Mouse (Mus musculus) Patski (cell line): ENCODE data around the gene Aqr. TPM values are rescaled to one million over a fixed set of nuclear protein-coding genes. Genes with fewer than 3 reads are reported as not detected.

Experiments
- ATAC-seq: fragments of 100-300 bp; one replicate; pipeline ENCODE4 v1.8.0; 2021
- CTCF ChIA-PET: fragments of 350-600 bp; sonication (Branson Sonifier 250); formaldehyde crosslinking; loops from one replicate; lab custom pipeline; 2022; ENCODE audit warnings: inconsistent platforms; lab: Charles Lee
- POLR2A ChIA-PET: fragments of 350-600 bp; sonication (Branson Sonifier 250); formaldehyde crosslinking; loops from one replicate; lab custom pipeline; 2022; ENCODE audit warnings: antibody characterized with exemption, inconsistent platforms; lab: Charles Lee
- DNase-seq: peaks from one replicate; pipeline ENCODE4 v3.0.0-alpha.2; 2011; ENCODE audit warnings: low read depth, low spot score
- H3K27me3 ChIP-seq: fragments of 371-371 bp; one replicate; pipeline ENCODE4 v1.5.1; 2021
- CTCF ChIP-seq: fragments of 100-300 bp; IDR thresholded peaks from one replicate; pipeline ENCODE4 v1.5.1; 2021
- in situ Hi-C: fragments of 300-500 bp; cut with MboI; formaldehyde crosslinking; loops from 3 replicates; pipeline ENCODE4 v1.11.1; 2018; ENCODE audit warnings: low pct_unique_long_range_greater_than_20kb, mixed read lengths
- polyA plus RNA-seq: library from polyadenylated mRNA; unstranded; gene quantifications from one replicate; pipeline ENCODE4 v1.2.3, GENCODE M21; 2021

Aqr gene
- polyA plus RNA-seq, 1 experiment from 2014 or later = 30.9 TPM

DNA sequence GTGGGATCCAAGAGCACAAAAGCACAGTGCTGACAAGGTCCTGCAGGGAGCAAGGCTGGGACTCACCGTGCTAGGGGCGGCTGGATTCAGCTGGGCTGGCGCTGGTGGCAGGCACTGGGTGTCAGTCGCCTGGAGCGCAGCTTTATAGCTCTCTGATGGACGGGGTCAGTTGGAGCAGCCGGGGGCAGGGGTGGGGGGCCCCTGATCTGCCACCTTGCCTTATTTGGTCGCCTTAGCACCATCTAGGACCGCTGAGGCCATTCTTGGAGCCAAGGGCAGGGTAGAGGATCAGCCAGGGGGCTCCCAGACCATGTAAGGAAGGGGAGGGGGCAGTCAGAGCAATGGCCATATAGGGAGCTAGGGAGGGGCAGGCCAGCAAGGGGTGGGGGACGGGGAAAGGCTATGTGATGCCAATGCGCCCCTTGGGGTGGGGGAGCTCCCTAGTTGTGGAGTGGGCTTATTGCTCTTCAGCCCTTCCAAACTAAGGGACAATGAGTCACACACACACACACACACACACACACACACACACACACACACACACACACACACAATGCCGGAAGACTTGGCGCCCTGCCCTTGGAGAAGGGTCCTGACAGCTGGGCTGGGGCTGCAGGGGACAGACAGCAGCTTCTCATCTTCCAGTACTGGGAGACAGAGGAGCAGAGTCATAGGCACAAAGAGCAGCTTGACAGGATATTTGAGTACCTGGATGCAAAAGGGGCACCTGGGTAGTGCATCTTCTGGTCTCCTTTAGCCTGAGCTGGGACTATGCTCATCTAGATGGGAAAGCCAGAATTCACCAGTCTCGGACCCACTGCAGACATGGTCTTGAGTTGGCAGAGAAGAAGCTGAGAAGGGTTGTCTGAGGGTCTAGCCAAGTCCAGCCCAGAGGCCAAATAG, 133.9 kb downstream of the Aqr start, which contains the start of gene Actc1:
Gene Actc1, minus strand, starts transcription at position 853 of the 903 bp plus-strand sequence.
- ChIA-PET POLR2A (interaction anchor here (0.6 to 0.7 kb wide), 2 partner anchors 20 to 107 kb away, joined by 4 to 5 read pairs; no protein-coding TSS in a partner anchor), CTCF (no interaction called here)
- ATAC-seq (no peak), DNase-seq (no peak)
- peaks cover 11% of the 10 kb centered on the region for H3K27me3 ChIP-seq
- in situ Hi-C loops = no loop called here
- TF ChIP-seq CTCF = no peak

DNA sequence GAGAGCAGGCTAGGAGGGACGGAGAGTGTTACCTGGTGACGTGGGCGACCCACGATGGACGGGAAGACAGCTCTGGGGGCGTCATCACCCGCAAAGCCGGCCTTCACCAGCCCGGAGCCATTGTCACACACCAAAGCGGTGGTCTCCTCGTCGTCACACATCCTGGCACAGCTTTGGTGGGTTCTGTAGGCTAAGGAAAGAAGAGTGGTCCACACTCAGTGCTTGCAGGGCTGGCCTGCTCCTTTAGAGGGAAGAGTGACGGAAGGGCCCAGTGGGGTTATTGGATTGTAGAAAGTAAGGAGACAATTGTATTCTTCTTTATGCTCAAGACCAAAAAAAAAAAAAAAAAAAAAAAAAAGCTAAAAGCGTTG, 135.0 kb downstream of the Aqr start:
- TF ChIP-seq CTCF = no peak
- ChIA-PET POLR2A (interaction anchor here (0.6 to 0.7 kb wide), 2 partner anchors 18 to 106 kb away, joined by 4 to 5 read pairs; no protein-coding TSS in a partner anchor), CTCF (interaction anchor here (1.2 to 1.5 kb wide), 2 partner anchors 10 to 81 kb away, joined by 3 to 5 read pairs; no protein-coding TSS in a partner anchor)
- in situ Hi-C loops = no loop called here
- ATAC-seq (no peak), DNase-seq (no peak)
- H3K27me3 ChIP-seq = peaks cover 11% of the 10 kb centered on the region

Other genes with a start within 250 kb of the Aqr start
- not detected for gene Gjd2, start 173.4 kb downstream of the Aqr start, polyA plus RNA-seq
- gene Actc1, start 133.5 kb downstream of the Aqr start, polyA plus RNA-seq = not detected
- 7.9 TPM for gene Zfp770, start 14.4 kb upstream of the Aqr start, polyA plus RNA-seq